In genomic region chr4:140252369-140252768, GRCm38 (mm10) we compare ENCODE assay signal across 8 mouse cellular contexts. TPM values are rescaled to one million over a fixed set of nuclear protein-coding genes. Genes with fewer than 3 reads are reported as not detected.
DNase-seq lines count a peak whose midpoint lies in the region; ATAC-seq and TF ChIP-seq lines count a peak whose summit lies in the region.

No protein-coding gene starts in this region.

- WGBS in forebrain, embryonic 14.5 days = 5% methylated on average over 7 of the region's 7 CpGs
- 7% methylated on average over 7 of the region's 7 CpGs for WGBS in forebrain, embryonic 16.5 days
- WGBS in embryonic facial prominence, embryonic 10.5 days = 16% methylated on average over 7 of the region's 7 CpGs
- WGBS in hindbrain, embryonic 13.5 days = 11% methylated on average over 7 of the region's 7 CpGs

- no peak overlapping the region for H3K4me3 ChIP-seq in forebrain, embryonic 14.5 days (ENCODE audit: low read depth, low read length)
- H3K4me3 ChIP-seq in forebrain, embryonic 16.5 days (replicated peaks; ENCODE audit: low read length) = no peak overlapping the region
- H3K4me3 ChIP-seq in ES-E14 (ENCODE audit: insufficient read depth in 1 of 2, low read depth in 1 of 2, low read length in 2 of 2, poor library complexity in 1 of 2, severe bottlenecking in 1 of 2) = no peak overlapping the region
- H3K4me3 ChIP-seq in embryonic facial prominence, embryonic 10.5 days = no peak overlapping the region
- no peak overlapping the region for H3K4me3 ChIP-seq in hindbrain, embryonic 13.5 days

- H3K4me1 ChIP-seq in forebrain, embryonic 14.5 days (ENCODE audit: control insufficient read depth, insufficient read depth, low read length) = no peaks in the 10 kb centered on the region; the same call in 1 of the 2 replicates
- peaks cover 7% of the 10 kb centered on the region for H3K4me1 ChIP-seq in forebrain, embryonic 16.5 days (replicated peaks; ENCODE audit: control insufficient read depth, insufficient read depth, low read length)
- H3K4me1 ChIP-seq in ES-E14 (ENCODE audit: control insufficient read depth in 2 of 2, insufficient read depth in 2 of 2, low read length in 2 of 2, poor library complexity in 1 of 2) = peaks cover 0 to 8% of the 10 kb centered on the region in 2 experiments; a peak in 1 of 4 replicates
- H3K4me1 ChIP-seq in embryonic facial prominence, embryonic 10.5 days = peaks cover 5% of the 10 kb centered on the region; the same call in 1 of the 2 replicates
- H3K4me1 ChIP-seq in hindbrain, embryonic 13.5 days (replicated peaks) = peaks cover 14% of the 10 kb centered on the region

- ATAC-seq in forebrain, embryonic 14.5 days = no peak
- ATAC-seq in forebrain, embryonic 16.5 days = no peak
- ATAC-seq in hindbrain, embryonic 13.5 days (ENCODE audit: low FRiP score) = no peak

- H3K27me3 ChIP-seq in forebrain, embryonic 14.5 days (replicated peaks; ENCODE audit: control insufficient read depth, insufficient read depth, low read length) = peaks cover 7% of the 10 kb centered on the region; the same call in 1 of the 2 replicates
- H3K27me3 ChIP-seq in forebrain, embryonic 16.5 days (replicated peaks; ENCODE audit: control insufficient read depth, insufficient read depth, low read length) = peaks cover 8% of the 10 kb centered on the region; the same call in 1 of the 2 replicates
- peaks cover 48% of the 10 kb centered on the region for H3K27me3 ChIP-seq in embryonic facial prominence, embryonic 10.5 days (replicated peaks; ENCODE audit: low read depth, poor library complexity, severe bottlenecking)
- H3K27me3 ChIP-seq in hindbrain, embryonic 13.5 days = peaks cover 64% of the 10 kb centered on the region

- H3K9ac ChIP-seq in forebrain, embryonic 14.5 days (ENCODE audit: low read length) = no peak overlapping the region
- H3K9ac ChIP-seq in forebrain, embryonic 16.5 days (replicated peaks; ENCODE audit: low read depth, low read length) = no peak overlapping the region
- no peak overlapping the region for H3K9ac ChIP-seq in ES-E14 (ENCODE audit: insufficient read depth, low read depth, low read length, poor library complexity, severe bottlenecking)
- no peak overlapping the region for H3K9ac ChIP-seq in hindbrain, embryonic 13.5 days

- no peak overlapping the region for H3K4me2 ChIP-seq in forebrain, embryonic 14.5 days (ENCODE audit: low read length)
- H3K4me2 ChIP-seq in forebrain, embryonic 16.5 days (ENCODE audit: low read length) = no peak overlapping the region
- H3K4me2 ChIP-seq in hindbrain, embryonic 13.5 days = no peak overlapping the region

- no peaks in the 10 kb centered on the region for H3K9me3 ChIP-seq in forebrain, embryonic 14.5 days (replicated peaks; ENCODE audit: control insufficient read depth, low read length)
- H3K9me3 ChIP-seq in forebrain, embryonic 16.5 days (ENCODE audit: control insufficient read depth, low read length) = no peaks in the 10 kb centered on the region
- H3K9me3 ChIP-seq in ES-E14 (ENCODE audit: control insufficient read depth, insufficient read depth, low read depth, low read length) = no peaks in the 10 kb centered on the region
- H3K9me3 ChIP-seq in embryonic facial prominence, embryonic 10.5 days = no peaks in the 10 kb centered on the region
- no peaks in the 10 kb centered on the region for H3K9me3 ChIP-seq in hindbrain, embryonic 13.5 days

- in situ Hi-C loops in ES-E14 (cut with MboI; ENCODE audit: low sequenced_read_pairs in 2 of 2, unreplicated experiment in 2 of 2) = no loop called here

- peak; percentile 53 for DNase-seq in forebrain, embryonic 14.5 days (ENCODE audit: low spot score)
- peak; percentile 78 for DNase-seq in layer of hippocampus, postnatal 10 days (ENCODE audit: low spot score in 2 of 2)
- no peak for DNase-seq in layer of hippocampus, adult 9-11 months
- no peak for DNase-seq in ES-E14 (ENCODE audit: low read depth, low spot score)
- peak; percentile 26 for DNase-seq in embryonic facial prominence, embryonic 10.5 days (ENCODE audit: low spot score)
- no peak for DNase-seq in spleen, postnatal 10 days (ENCODE audit: low spot score in 2 of 2)

- no peaks in the 10 kb centered on the region for H3K36me3 ChIP-seq in forebrain, embryonic 14.5 days (ENCODE audit: control insufficient read depth, insufficient read depth, low read length)
- H3K36me3 ChIP-seq in forebrain, embryonic 16.5 days (ENCODE audit: control insufficient read depth, insufficient read depth) = no peaks in the 10 kb centered on the region
- no peaks in the 10 kb centered on the region for H3K36me3 ChIP-seq in ES-E14 (ENCODE audit: control insufficient read depth, insufficient read depth, low read length, poor library complexity, severe bottlenecking)
- no peaks in the 10 kb centered on the region for H3K36me3 ChIP-seq in embryonic facial prominence, embryonic 10.5 days (replicated peaks)
- H3K36me3 ChIP-seq in hindbrain, embryonic 13.5 days = no peaks in the 10 kb centered on the region

- H3K27ac ChIP-seq in forebrain, embryonic 14.5 days (ENCODE audit: low read depth, low read length) = no peak overlapping the region
- no peak overlapping the region for H3K27ac ChIP-seq in forebrain, embryonic 16.5 days (ENCODE audit: low read length)
- no peak overlapping the region for H3K27ac ChIP-seq in ES-E14 (ENCODE audit: insufficient read depth, low read depth, low read length, poor library complexity, severe bottlenecking)
- H3K27ac ChIP-seq in embryonic facial prominence, embryonic 10.5 days (replicated peaks) = no peak overlapping the region
- H3K27ac ChIP-seq in hindbrain, embryonic 13.5 days = no peak overlapping the region

TF ChIP-seq in ES-E14, 5 proteins besides CTCF, POLR2A, EP300 and RAD21:
- TF ChIP-seq ZNF384 (IDR thresholded peaks at IDR 0.05; ENCODE audit: low read depth, low read length) = peak; percentile 99
- no peak for TF ChIP-seq HCFC1 (IDR thresholded peaks at IDR 0.05; ENCODE audit: borderline replicate concordance, insufficient read depth, low read length)
- 0 out of 2 replicates have a peak, but pooled peaks have one; percentile 12 for TF ChIP-seq MAFK (IDR thresholded peaks at IDR 0.05; ENCODE audit: insufficient read depth, low read depth, low read length)

RNA-seq across cellular contexts. Expression of gene Igsf21, which starts 5.8 kb away (rescaled TPM):
- 30.0 and 40.3 TPM in 2 replicates for polyA plus RNA-seq in forebrain, embryonic 14.5 days (2014; fragmentation: Nextera tagmentation; extraction: Ambion mirVana)
- polyA plus RNA-seq in forebrain, embryonic 16.5 days (2015; fragmentation: Nextera tagmentation; extraction: Ambion mirVana) = 46.8 and 50.9 TPM in 2 replicates
- total RNA-seq in layer of hippocampus, postnatal 10 days (2021) = 10 to 100 TPM; 96.1 to 97.0 TPM
- total RNA-seq in ES-E14 (2012; rRNA removed) = 2.5 and 6.9 TPM in 2 replicates
- polyA plus RNA-seq in embryonic facial prominence, embryonic 10.5 days (2016; fragmentation: Nextera tagmentation; extraction: Ambion mirVana) = 2.0 and 2.2 TPM in 2 replicates
- polyA plus RNA-seq in hindbrain, embryonic 13.5 days (2015; fragmentation: Nextera tagmentation; extraction: Ambion mirVana) = 45.4 and 46.4 TPM in 2 replicates

Comparison
In these comparisons a context has a peak if more than half of its experiments do, and no peak if none do; other contexts are left out.
1. DNase-seq: peak in forebrain, embryonic 14.5 days (single experiment), layer of hippocampus, postnatal 10 days (2 of 2) and embryonic facial prominence, embryonic 10.5 days (single experiment); none in layer of hippocampus, adult 9-11 months (single experiment), ES-E14 (single experiment) and spleen, postnatal 10 days (0 of 2).